Mouse (Mus musculus) forebrain, embryonic 13.5 days (tissue): Measurements from ENCODE around the gene Arsa. TPM values are rescaled to one million over a fixed set of nuclear protein-coding genes. Genes with fewer than 3 reads are reported as not detected.

Experiments used
- ATAC-seq: fragments of 200-750 bp; cut with Nextera tagmentation; 2 replicates; pipeline ENCODE4 v1.8.0; 2017
- H3K27ac ChIP-seq: fragments of 300-500 bp; sonication (generic); 2 replicates; pipeline ENCODE4 v1.5.1; 2015; ENCODE audit warnings: inconsistent platforms, mild to moderate bottlenecking, moderate library complexity
- H3K27me3 ChIP-seq: fragments of 300-500 bp; sonication (generic); 2 replicates; pipeline ENCODE4 v1.6.1; 2015; ENCODE audit warnings: mild to moderate bottlenecking, inconsistent platforms
- H3K36me3 ChIP-seq: fragments of 300-500 bp; sonication (generic); 2 replicates; pipeline ENCODE4 v1.6.1; 2015; ENCODE audit warnings: mild to moderate bottlenecking, inconsistent platforms; ENCODE audit not compliant: poor library complexity, severe bottlenecking
- H3K4me1 ChIP-seq: fragments of 300-500 bp; sonication (generic); 2 replicates; pipeline ENCODE4 v1.6.1; 2015; ENCODE audit warnings: inconsistent platforms
- H3K4me2 ChIP-seq: fragments of 300-500 bp; sonication (generic); 2 replicates; pipeline ENCODE4 v1.6.1; 2015; ENCODE audit warnings: inconsistent platforms, mild to moderate bottlenecking, moderate library complexity
- H3K4me3 ChIP-seq: fragments of 300-500 bp; sonication (generic); 2 replicates; pipeline ENCODE4 v1.5.1; 2015; ENCODE audit warnings: mild to moderate bottlenecking, inconsistent platforms
- H3K9ac ChIP-seq: fragments of 300-500 bp; sonication (generic); 2 replicates; pipeline ENCODE4 v1.6.1; 2015; ENCODE audit warnings: mild to moderate bottlenecking, inconsistent platforms
- H3K9me3 ChIP-seq: fragments of 300-500 bp; sonication (generic); replicated peaks from 2 replicates; pipeline ENCODE4 v1.6.1; 2016; ENCODE audit warnings: inconsistent platforms
- WGBS: fragments of 180-500 bp; shearing (Covaris S2); methylation state at CpG from one replicate; pipeline ENCODE4 v1.1.7; 2015; 5-methylcytosine and 5-hydroxymethylcytosine counted together
- polyA plus RNA-seq: library from polyadenylated mRNA; unstranded; fragments of >200 nt; fragmentation: Nextera tagmentation; extraction: Ambion mirVana; gene quantifications from 2 replicates; pipeline ENCODE4 v1.2.1, GENCODE M21; 2015

Arsa gene
- polyA plus RNA-seq, 1 experiment from 2014 or later: 13.7 TPM

DNA sequence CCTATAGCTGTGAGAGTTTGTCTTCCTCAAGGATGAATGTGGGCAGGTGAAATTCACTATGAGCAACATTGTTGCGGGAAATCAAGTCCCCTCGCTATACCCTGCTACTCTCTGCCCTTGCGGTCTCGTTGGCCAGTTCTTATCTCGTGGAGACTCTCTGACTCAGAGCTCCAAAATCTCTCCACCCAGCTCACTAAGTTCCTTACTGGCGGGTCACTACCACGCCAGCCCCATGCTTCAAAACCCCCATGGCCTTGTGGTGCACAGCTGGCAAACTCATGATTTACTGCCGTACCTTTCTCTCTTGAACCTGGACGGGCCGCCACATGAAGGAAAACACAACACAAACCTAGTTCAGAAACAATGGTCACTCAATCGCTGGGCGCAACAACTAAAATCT, 11.0 kb upstream of the Arsa start:
- Histone ChIP-seq H3K4me1 (no peaks in the 10 kb centered on the region), H3K9ac (no peak overlapping the region), H3K4me2 (no peak overlapping the region), H3K9me3 (0 out of 2 replicates have a peak, but pooled peaks cover 5% of the 10 kb centered on the region), H3K27me3 (no peaks in the 10 kb centered on the region; the same call in 1 of the 2 replicates), H3K36me3 (no peaks in the 10 kb centered on the region), H3K4me3 (no peak overlapping the region), H3K27ac (no peak overlapping the region)
- ATAC-seq: no peak
- 83% methylated on average over 12 of the region's 12 CpGs for WGBS

DNA sequence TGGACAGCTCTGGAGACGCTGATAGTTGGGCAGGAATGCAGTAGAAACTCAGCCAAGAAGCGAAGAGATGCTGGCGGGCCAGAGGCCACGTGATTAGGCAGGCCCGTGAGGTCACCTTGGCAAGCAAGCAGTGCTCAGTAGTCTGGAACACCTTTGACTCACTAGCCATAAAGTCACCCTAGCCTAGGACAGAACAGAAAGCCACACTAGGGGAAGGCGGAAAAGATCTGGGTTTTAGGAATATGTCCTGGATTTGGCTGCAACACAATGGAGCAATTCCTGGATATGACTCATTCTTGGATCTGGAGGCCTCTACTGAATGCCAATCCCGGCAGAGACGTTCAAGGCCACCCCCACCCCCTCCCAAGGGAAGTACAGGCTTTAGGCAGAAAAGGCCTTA, 3.4 kb upstream of the Arsa start:
- Histone ChIP-seq H3K4me3 (no peak overlapping the region), H3K4me2 (no peak overlapping the region), H3K9ac (no peak overlapping the region), H3K36me3 (no peaks in the 10 kb centered on the region), H3K9me3 (0 out of 2 replicates have a peak, but pooled peaks cover 3% of the 10 kb centered on the region), H3K27me3 (no peaks in the 10 kb centered on the region; the same call in 1 of the 2 replicates), H3K27ac (no peak overlapping the region), H3K4me1 (peaks cover 3% of the 10 kb centered on the region)
- WGBS: 93% methylated on average over 8 of the region's 8 CpGs
- ATAC-seq: no peak

DNA sequence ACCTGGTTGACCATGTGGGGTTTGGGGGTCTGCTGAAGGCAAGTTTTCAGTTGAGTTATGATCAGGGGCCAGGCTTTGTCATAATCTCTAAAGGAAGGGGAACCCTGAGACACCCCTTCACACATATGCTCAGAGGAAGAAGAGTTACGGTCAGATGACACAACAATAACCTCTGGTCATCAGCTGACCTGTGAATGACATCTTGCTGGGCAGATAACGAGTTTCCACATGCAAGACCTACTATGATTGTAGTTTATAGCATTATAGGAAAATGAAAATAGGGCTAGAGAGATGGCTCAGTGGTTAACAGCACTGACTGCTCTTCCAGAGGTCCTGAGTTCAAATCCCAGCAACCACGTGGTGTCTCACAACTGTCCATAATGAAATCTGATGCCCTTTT, 1.4 kb upstream of the Arsa start:
- H3K4me1 ChIP-seq: peaks cover 9% of the 10 kb centered on the region
- 84% methylated on average over 3 of the region's 3 CpGs for WGBS
- no peak overlapping the region for H3K4me3 ChIP-seq
- H3K4me2 ChIP-seq: no peak overlapping the region
- H3K27ac ChIP-seq: no peak overlapping the region
- 0 out of 2 replicates have a peak, but pooled peaks cover 3% of the 10 kb centered on the region for H3K9me3 ChIP-seq
- no peaks in the 10 kb centered on the region for H3K36me3 ChIP-seq
- no peak overlapping the region for H3K9ac ChIP-seq
- ATAC-seq: no peak
- H3K27me3 ChIP-seq: no peaks in the 10 kb centered on the region; the same call in 1 of the 2 replicates

DNA sequence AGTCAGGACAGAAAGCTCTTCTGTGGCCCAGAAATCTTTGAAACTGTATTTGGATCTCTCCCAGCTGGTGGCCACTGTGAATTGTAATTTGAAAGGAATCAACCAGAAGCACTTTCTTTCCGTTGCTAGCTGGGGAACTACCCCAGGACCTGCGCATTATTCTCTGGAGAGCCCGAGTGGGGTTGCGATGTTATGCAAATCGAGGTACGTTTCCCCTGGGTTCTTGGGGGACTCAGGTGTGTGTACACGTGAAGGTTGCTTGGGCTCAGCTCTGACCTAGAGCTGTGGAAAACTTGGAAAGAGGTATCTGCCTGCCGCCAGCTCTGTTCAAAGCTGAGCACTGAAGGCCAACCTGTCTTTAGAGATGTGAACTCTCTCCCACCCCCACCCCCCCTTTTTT, 581 bp upstream of the Arsa start:
- Histone ChIP-seq H3K4me1 (peaks cover 9% of the 10 kb centered on the region), H3K9ac (no peak overlapping the region), H3K27ac (no peak overlapping the region), H3K36me3 (no peaks in the 10 kb centered on the region), H3K4me3 (no peak overlapping the region), H3K9me3 (0 out of 2 replicates have a peak, but pooled peaks cover 3% of the 10 kb centered on the region), H3K27me3 (no peaks in the 10 kb centered on the region; the same call in 1 of the 2 replicates), H3K4me2 (no peak overlapping the region)
- no peak for ATAC-seq
- 44% methylated on average over 8 of the region's 8 CpGs for WGBS

DNA sequence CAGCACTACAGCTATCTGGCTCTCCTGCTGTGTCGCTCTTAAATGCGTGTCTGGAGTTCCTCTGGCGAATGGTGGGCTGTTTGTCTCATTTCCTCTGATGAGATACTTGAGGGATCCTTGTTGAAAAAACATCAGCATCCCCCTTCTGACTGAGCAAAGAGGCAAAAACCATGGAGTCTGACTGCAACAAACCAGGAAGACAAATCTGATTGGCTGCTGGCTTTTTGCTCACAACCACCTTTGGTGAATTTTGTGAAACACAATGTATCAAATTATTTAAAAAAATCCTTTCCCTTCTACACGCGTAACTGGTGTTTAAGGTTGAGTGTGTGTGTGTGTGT, 780 bp downstream of the Arsa start:
- no peak; the same call in 1 of the 2 replicates for ATAC-seq
- peak overlapping the region; percentile 88 for H3K4me2 ChIP-seq
- H3K27ac ChIP-seq: peak overlapping the region; percentile 69
- H3K4me3 ChIP-seq: peak overlapping the region; percentile 58
- peaks cover 9% of the 10 kb centered on the region for H3K4me1 ChIP-seq
- 7% methylated on average over 5 of the region's 5 CpGs for WGBS
- H3K9me3 ChIP-seq: no peaks in the 10 kb centered on the region
- no peaks in the 10 kb centered on the region; the same call in 1 of the 2 replicates for H3K27me3 ChIP-seq
- no peaks in the 10 kb centered on the region for H3K36me3 ChIP-seq
- H3K9ac ChIP-seq: peak overlapping the region; percentile 68

DNA sequence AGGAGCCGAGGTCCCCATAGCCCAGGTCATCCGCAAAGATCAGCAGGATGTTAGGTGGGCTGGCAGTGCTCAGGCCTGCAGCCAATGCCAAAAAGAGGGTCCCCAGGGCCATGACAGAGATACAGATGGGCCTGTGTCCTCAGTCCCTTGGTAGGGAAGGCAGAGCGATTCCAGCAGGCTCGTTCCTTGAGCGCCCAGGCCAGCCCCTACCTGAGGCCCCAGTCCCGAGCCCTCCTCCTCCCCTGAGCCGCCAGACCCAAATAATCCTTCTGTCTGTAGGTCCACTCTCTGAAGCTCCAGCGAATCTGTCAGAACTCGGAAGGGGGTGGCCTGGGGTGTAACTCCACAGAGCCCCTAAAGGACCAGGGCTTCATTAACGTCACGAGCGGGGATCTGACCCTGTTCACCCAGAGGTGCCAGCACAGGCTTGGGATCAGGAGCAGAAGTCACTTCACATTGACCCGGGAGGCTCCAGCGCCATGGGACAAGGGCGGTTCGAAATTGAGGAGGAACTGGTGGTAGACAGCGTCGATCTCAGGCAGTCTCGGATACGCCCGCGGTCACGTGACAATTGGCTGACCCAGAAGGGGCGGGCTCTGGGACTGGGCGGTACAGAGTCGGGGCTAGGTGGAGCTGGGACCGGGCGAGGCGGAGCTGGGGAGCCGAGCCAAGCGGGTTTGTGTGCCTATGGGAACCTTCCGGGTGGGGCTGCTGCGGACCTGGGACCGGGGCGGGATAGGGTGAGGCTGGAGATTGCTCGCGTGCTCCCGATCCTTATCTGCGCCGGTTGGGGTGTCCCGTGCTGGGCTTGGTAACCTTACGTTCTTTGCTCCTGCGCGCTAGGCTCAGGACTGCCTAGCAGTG, 1.4 kb downstream of the Arsa start:
- Histone ChIP-seq H3K27me3 (no peaks in the 10 kb centered on the region; the same call in 1 of the 2 replicates), H3K27ac (peak overlapping the region; percentile 69), H3K9me3 (no peaks in the 10 kb centered on the region), H3K4me2 (peak overlapping the region; percentile 88), H3K4me3 (peak overlapping the region; percentile 58), H3K36me3 (no peaks in the 10 kb centered on the region), H3K9ac (peak overlapping the region; percentile 68), H3K4me1 (peaks cover 9% of the 10 kb centered on the region)
- ATAC-seq: peak; percentile 98
- 9% methylated on average over 44 of the region's 44 CpGs for WGBS

DNA sequence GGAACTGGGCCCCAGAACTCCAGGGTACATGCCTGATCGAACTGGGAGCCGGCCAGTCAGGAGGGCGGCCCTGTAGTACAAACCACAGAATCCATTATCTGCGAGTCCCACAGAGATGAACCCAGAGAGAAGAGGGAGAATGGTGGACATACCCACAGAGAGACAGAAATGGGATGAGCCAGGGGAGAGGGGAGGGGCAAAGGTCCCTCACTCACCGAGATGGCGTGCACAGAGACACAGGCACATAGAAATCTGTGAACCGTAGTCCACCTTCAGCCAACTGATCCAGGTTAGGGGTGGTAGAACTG, 2.0 kb downstream of the Arsa start:
- Histone ChIP-seq H3K27ac (no peak overlapping the region), H3K9me3 (no peaks in the 10 kb centered on the region), H3K4me1 (peaks cover 9% of the 10 kb centered on the region), H3K4me3 (peak overlapping the region; percentile 58; the same call in 1 of the 2 replicates), H3K9ac (peak overlapping the region; percentile 68), H3K36me3 (no peaks in the 10 kb centered on the region), H3K27me3 (no peaks in the 10 kb centered on the region; the same call in 1 of the 2 replicates), H3K4me2 (peak overlapping the region; percentile 88)
- ATAC-seq: no peak
- 90% methylated on average over 7 of the region's 7 CpGs for WGBS

DNA sequence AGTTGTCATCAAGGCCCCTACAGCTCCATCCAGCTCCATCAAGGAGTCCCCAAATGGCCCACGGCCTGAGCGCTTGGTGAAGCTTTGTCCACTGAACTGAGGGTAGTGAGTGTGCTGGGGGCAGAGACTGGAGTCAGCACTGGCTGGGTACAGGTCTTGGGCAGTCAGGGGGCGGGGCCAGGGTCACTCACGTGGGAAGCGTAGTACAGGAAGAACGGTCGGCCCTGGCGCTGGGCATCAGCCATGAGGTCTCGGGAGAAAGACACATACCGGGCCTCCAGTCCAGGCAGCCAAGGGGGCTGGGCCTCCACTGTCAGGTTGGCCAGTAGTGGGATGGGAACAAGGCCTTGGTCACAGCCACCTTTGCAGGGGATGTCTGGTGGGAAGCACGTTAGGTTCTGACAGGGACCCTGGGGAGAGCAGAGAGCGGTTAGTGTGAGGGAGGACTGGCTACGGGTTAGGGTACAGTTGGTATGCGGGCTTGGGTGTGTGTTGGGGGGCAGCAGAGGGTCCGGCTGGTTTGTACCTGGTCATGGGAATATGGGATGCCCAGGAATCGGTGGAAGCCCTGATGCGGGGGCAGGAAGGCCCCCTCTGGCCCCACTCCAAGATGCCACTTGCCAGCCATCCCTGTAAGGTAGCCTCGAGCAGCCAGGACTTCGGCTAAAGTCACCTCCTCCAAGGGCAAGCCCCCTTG, 2.5 kb downstream of the Arsa start:
- no peak for ATAC-seq
- H3K9me3 ChIP-seq: no peaks in the 10 kb centered on the region
- H3K9ac ChIP-seq: no peak overlapping the region
- H3K4me3 ChIP-seq: no peak overlapping the region
- H3K4me1 ChIP-seq: peaks cover 9% of the 10 kb centered on the region
- no peaks in the 10 kb centered on the region for H3K36me3 ChIP-seq
- H3K27me3 ChIP-seq: no peaks in the 10 kb centered on the region; the same call in 1 of the 2 replicates
- WGBS: 95% methylated on average over 19 of the region's 19 CpGs
- H3K27ac ChIP-seq: no peak overlapping the region
- no peak overlapping the region for H3K4me2 ChIP-seq

DNA sequence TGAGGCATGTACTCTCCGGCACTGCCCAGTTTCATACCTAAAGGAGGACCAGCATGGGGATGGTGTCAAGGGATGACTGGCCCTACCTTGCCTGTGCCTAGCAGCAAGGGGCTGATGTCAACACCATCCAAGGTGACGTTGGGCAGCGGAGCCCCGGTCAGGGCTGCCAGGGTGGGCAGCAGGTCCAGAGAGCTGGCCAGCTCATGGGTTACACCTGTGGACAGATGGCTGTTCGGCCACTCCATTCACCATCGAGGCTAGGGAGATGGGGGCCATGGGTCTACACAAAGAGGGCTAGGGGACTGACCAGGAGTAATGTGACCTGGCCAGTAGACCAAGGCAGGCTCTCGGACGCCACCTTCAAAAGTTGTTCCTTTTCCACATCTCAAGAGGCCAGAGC, 3.3 kb downstream of the Arsa start:
- H3K27ac ChIP-seq: no peak overlapping the region
- no peaks in the 10 kb centered on the region for H3K9me3 ChIP-seq
- 96% methylated on average over 8 of the region's 8 CpGs for WGBS
- H3K4me2 ChIP-seq: no peak overlapping the region
- H3K27me3 ChIP-seq: no peaks in the 10 kb centered on the region; the same call in 1 of the 2 replicates
- no peak overlapping the region for H3K9ac ChIP-seq
- H3K4me3 ChIP-seq: no peak overlapping the region
- ATAC-seq: no peak
- H3K36me3 ChIP-seq: no peaks in the 10 kb centered on the region
- peaks cover 9% of the 10 kb centered on the region for H3K4me1 ChIP-seq

DNA sequence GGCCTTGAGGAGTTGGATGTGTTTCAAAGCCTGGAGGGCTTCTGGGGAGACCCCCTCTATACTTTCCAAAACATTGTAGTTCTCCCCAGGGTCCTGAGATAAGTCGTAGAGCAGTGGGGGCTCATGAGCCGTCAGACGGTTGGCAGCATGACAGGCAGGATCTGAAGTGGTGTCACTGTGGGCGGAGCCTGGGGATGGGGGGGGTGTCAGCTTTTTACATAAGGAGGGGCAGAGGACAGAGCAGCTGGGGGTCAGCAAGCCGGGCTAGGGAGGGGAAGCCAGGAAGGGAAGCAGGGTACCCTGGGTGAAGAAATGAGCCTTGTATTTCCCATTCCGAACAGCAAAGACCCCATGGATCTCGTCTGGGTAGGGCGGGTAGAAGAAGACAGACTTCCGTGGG, 3.9 kb downstream of the Arsa start:
- Histone ChIP-seq H3K36me3 (no peaks in the 10 kb centered on the region), H3K4me1 (peaks cover 9% of the 10 kb centered on the region), H3K4me2 (no peak overlapping the region), H3K27ac (no peak overlapping the region), H3K27me3 (no peaks in the 10 kb centered on the region; the same call in 1 of the 2 replicates), H3K9me3 (no peaks in the 10 kb centered on the region), H3K9ac (no peak overlapping the region), H3K4me3 (no peak overlapping the region)
- ATAC-seq: no peak
- WGBS: 89% methylated on average over 9 of the region's 9 CpGs

DNA sequence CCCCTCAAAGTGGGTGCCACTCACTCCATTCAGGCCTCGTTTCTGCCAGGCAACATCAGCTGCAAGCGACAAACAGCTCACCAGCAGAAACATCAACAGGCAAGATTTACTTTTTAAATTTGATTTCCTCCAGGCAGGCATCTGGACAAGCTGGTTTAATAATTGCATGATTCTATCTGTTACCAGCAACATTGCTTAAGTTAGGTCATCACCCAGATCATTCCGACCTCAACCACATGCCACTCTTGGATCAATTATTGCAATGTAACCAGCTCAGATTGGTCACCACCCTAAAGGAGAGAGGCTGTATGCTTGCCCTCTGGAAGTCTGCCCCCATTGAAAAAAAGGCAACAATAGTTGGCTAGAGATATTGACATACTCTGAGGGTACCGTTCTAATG, 5.7 kb downstream of the Arsa start:
- Histone ChIP-seq H3K4me2 (no peak overlapping the region), H3K27me3 (no peaks in the 10 kb centered on the region)
- ATAC-seq: no peak

DNA sequence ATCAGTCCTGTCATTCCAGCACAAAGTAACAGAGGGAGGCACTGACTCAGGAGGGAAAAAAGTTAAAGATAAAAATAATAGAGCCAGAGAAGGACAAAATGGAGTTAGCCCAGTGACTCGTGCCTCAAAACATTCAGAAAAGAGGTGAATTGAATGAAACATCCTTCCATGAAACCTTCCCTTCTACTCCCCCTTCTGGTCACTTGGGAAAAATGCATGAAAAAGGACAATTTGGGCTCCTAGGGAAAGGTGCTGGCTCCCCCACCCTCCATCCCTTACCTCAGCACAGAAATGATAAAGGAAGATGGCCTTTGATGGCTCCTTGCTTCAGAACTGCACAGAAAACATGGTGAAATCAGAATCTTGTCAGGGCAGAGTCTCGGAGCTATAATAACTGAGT, 8.6 kb downstream of the Arsa start:
- H3K4me2 ChIP-seq: no peak overlapping the region
- ATAC-seq: 0 out of 2 replicates have a peak, but pooled peaks have one; percentile 17
- peaks cover 4% of the 10 kb centered on the region for H3K4me1 ChIP-seq
- H3K9me3 ChIP-seq: no peaks in the 10 kb centered on the region
- WGBS: 33% methylated on average over 2 of the region's 2 CpGs
- no peak overlapping the region for H3K27ac ChIP-seq
- H3K27me3 ChIP-seq: no peaks in the 10 kb centered on the region
- no peak overlapping the region for H3K9ac ChIP-seq
- no peak overlapping the region for H3K4me3 ChIP-seq
- H3K36me3 ChIP-seq: peaks cover 5% of the 10 kb centered on the region

More for the DNA sequence above, 5.7 kb downstream of the Arsa start:
- no peak overlapping the region for H3K9ac ChIP-seq
- no peak overlapping the region for H3K4me3 ChIP-seq
- H3K27ac ChIP-seq: no peak overlapping the region
- 90% methylated on average over 4 of the region's 4 CpGs for WGBS
- H3K4me1 ChIP-seq: peaks cover 9% of the 10 kb centered on the region
- H3K36me3 ChIP-seq: no peaks in the 10 kb centered on the region
- H3K9me3 ChIP-seq: no peaks in the 10 kb centered on the region
